Mouse (Mus musculus): ENCODE measurements around the gene Art3. TPM values are rescaled to one million over a fixed set of nuclear protein-coding genes. Genes with fewer than 3 reads are reported as not detected.

Art3 gene
- 6.0 and 7.2 TPM in 2 replicates for polyA plus RNA-seq (2021; fragmentation: Nextera tagmentation)
- long read RNA-seq, experiment 1, partial matches to known transcripts: 3 of 8 reads
- long read RNA-seq, experiment 1, other reads (novel, unspliced or antisense): 5 of 8 reads
- long read RNA-seq, experiment 2, partial matches to known transcripts: 1 of 6 reads
- long read RNA-seq, experiment 2, other reads (novel, unspliced or antisense): 5 of 6 reads

DNA sequence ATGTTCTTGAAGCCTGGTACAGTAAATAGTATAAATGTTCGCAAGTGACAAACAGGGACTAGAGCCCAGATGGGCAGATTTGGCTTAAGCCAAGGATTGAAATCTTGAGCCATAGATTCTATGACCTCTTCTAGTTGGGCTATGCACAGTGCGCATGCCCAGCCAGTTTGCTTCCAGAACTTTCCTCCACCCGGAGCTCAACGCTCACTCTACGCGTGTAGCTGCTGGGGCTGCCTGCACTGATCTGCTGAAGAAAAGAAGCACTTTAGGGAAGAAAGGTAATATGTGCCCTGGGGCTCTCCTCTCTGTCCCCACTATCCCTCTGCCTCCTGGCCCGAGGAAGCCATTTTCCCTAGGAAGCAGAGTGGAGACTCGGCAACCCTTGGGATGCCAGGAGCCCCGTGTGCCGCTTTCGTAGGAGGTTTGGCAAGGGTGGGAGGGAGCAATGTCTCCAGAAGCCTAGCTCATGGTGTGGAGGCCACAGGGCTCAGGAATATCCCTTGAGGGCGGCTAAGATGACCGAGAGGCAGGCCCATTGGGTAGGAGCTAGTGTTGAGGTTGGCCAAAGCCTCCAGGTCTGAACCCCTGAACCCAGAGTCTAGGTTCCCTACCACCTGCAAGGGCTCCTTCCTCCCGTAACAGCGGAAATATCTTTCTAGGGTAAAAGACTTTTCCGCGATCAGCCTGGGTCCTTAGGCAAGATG lies at the start of gene Art3:
Art3 (plus strand) TSS at position 193 of the 704 bp plus-strand sequence.

DNA sequence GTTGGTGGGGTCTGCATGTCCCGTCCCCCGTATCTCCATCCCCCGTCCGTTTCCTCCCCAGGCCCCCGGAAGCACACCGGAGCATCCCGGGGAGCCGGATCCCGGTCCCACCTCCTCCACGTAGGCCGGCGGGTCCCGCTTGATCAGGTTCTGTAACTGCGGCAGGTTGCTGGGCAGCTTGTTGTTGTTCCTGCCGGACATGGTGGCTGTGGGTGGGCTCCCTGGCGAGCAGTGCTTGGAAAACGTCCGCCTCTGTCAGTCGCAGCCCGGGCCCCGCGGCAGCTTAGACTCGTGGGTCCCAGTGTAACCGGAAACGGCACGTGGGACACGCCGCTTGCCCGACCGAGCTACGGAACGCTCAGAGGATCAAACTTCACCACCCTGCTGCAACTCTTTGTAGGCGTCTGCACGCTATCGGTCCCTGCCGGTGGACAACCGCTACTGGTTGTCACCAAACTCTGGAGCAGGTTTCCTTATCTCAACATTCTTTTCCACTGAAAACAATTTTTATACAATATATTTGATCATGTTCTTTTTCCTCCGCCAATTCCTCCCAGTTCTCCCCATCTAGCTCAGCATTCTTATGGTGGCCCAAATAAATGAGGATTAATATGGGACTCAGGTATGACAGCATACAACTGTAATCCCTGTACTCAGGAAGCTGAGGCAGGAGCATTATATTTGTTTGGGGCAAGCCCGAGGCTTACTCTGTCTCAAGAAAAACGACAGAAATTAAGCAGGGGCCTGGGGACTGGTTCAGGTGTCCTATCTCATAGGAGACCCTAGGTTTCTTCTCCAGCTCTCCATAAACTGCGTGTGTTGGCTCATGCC lies 21.7 kb upstream of the Art3 start, which contains the start of gene Sdad1:
Sdad1 (minus strand) TSS at position 799 of the 831 bp plus-strand sequence.

DNA sequence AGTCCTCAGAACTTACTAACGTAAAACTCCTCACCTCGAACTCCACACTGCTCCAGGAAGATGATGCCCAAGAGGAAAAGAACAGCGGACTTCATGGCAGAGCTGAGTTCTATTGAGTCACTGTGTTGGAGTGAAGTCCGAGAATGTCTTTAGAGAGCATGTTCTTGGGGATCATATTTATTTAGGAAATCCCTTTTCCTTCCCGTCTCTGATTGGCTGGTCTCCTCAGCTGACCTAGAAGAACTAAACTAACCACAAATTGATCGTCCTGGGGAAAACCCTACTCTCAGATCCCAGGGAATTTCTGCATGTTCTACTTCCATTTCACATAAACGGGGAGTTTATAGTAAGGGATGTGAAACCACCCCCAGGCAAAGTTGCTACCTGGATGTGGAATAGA lies 3.7 kb upstream of the Art3 start, which contains the start of gene Cxcl9:
Cxcl9 (minus strand) TSS at position 151 of the 400 bp plus-strand sequence.

GRCm38 (mm10) chr5:92348794-92349413 lies 17.3 kb downstream of the Art3 start, which contains the start of gene Cxcl10:
Cxcl10 (minus strand) TSS chr5:92348889.

DNA sequence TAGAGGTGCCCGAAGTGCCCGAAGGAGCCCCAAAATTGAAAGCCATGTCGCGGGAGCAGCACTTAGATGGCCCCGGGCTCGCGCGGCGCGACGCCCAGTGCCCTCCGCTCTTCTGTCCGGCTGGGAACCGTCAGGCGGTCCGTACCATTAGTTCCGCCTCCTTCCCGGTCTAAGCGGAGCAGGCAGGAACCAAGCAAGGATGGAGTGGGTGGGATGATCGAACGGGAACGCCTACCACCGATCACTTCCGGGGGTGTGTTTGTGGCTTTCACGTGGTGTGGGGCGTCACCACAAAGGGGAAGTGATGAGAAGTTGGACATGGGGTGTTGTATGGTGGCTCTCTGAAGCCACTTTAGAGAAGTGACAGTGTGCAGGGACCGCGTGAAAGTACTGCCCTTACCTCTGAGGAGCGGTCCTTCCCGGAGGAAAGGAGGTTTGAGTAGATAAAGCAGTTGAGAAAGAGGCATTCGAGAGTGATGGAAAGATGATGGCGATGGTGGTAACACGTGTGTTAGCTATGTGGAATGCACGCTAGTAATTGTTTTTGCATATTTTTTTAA lies 103.5 kb downstream of the Art3 start, which contains the start of gene Nup54:
Nup54 (minus strand) TSS at position 195 of the 560 bp plus-strand sequence.

Other genes with a start within 250 kb of the Art3 start
- gene G3bp2, start 248.1 kb upstream of the Art3 start, polyA plus RNA-seq (2021; fragmentation: Nextera tagmentation): 197 and 234 TPM in 2 replicates
- 16.7 and 16.8 TPM in 2 replicates for gene Uso1, start 193.9 kb upstream of the Art3 start, polyA plus RNA-seq (2021; fragmentation: Nextera tagmentation)
- gene U90926, start 116.4 kb upstream of the Art3 start, polyA plus RNA-seq (2021; fragmentation: Nextera tagmentation): not detected in 2 replicates
- gene Ppef2, start 75.5 kb upstream of the Art3 start, polyA plus RNA-seq (2021; fragmentation: Nextera tagmentation): 0.19 and 1.1 TPM in 2 replicates
- gene Naaa, start 53.7 kb upstream of the Art3 start, polyA plus RNA-seq (2021; fragmentation: Nextera tagmentation): 30.6 and 35.2 TPM in 2 replicates
- gene Sdad1, start 21.3 kb upstream of the Art3 start, polyA plus RNA-seq (2021; fragmentation: Nextera tagmentation): 7.0 and 8.5 TPM in 2 replicates
- not detected in 2 replicates for gene Cxcl9, start 3.7 kb upstream of the Art3 start, polyA plus RNA-seq (2021; fragmentation: Nextera tagmentation)
- 0.43 and 1.0 TPM in 2 replicates for gene Cxcl10, start 17.1 kb downstream of the Art3 start, polyA plus RNA-seq (2021; fragmentation: Nextera tagmentation)
- 11.9 and 18.4 TPM in 2 replicates for gene Nup54, start 103.4 kb downstream of the Art3 start, polyA plus RNA-seq (2021; fragmentation: Nextera tagmentation)
- gene Scarb2, start 175.0 kb downstream of the Art3 start, polyA plus RNA-seq (2021; fragmentation: Nextera tagmentation): 14.0 and 16.3 TPM in 2 replicates
- 0.66 and 0.75 TPM in 2 replicates for gene Fam47e, start 223.2 kb downstream of the Art3 start, polyA plus RNA-seq (2021; fragmentation: Nextera tagmentation)